Mouse (Mus musculus): ENCODE results near the gene Map3k4.

GRCm38 (mm10) chr17:12290735-12291134 lies 27.9 kb downstream of the Map3k4 start:
- TF ChIP-seq MAFK (IDR thresholded peaks at IDR 0.05; ENCODE audit: insufficient read depth, low read depth, low read length) (no peak), HCFC1 (IDR thresholded peaks at IDR 0.05; ENCODE audit: borderline replicate concordance, insufficient read depth, low read length) (no peak), ZC3H11A (IDR thresholded peaks at IDR 0.05; ENCODE audit: borderline replicate concordance, low read depth, low read length) (no peak)
